Comparison of ENCODE assay signal across 39 mouse cellular contexts in genomic region chr1:173190540-173190939, GRCm38 (mm10). TPM values are rescaled to one million over a fixed set of nuclear protein-coding genes. Genes with fewer than 3 reads are reported as not detected.
"Had no signal": no experiment of that assay in that cellular context is flagged by ENCODE, and none has a peak within 500 bp of the region (broad histone marks: within the 10 kb centered on the region; RNA-seq: fewer than 3 reads in every experiment).

Gene Olfr1406, minus strand, starts transcription at chr1:173190640.

- H3K36me3 ChIP-seq: embryonic facial prominence, embryonic 12.5 days; embryonic facial prominence, embryonic 13.5 days; embryonic facial prominence, embryonic 15.5 days; forebrain, embryonic 10.5 days; forebrain, embryonic 12.5 days; forebrain, embryonic 15.5 days; heart, embryonic 10.5 days had no signal

- ATAC-seq: forebrain, embryonic 13.5 days; forebrain, embryonic 14.5 days; forebrain, embryonic 15.5 days; forebrain, embryonic 16.5 days; forebrain, postnatal 0 days had no signal

- H3K4me1 ChIP-seq: embryonic facial prominence, embryonic 12.5 days; embryonic facial prominence, embryonic 13.5 days; embryonic facial prominence, embryonic 15.5 days; forebrain, embryonic 10.5 days; forebrain, embryonic 12.5 days; forebrain, embryonic 13.5 days; forebrain, embryonic 15.5 days; heart, embryonic 10.5 days had no signal

- DNase-seq: cerebellum, adult 2 months; cerebellum, adult 8-10 months; cerebellum, adult 9-10 months; cerebellum, adult 9-11 months; cerebellum, postnatal 10 days; cerebellum, postnatal 14 days; cerebellum, postnatal 25 days; cerebellum, postnatal 36 days; embryo, embryonic 11 days; forebrain, postnatal 0 days; gastrocnemius, adult 2 months; gastrocnemius, postnatal 10 days; gastrocnemius, postnatal 14 days; gastrocnemius, postnatal 25 days; gastrocnemius, postnatal 36 days; heart, adult 18-20 months; heart, adult 2 months had no signal

- H3K4me2 ChIP-seq: embryonic facial prominence, embryonic 12.5 days; embryonic facial prominence, embryonic 13.5 days; embryonic facial prominence, embryonic 15.5 days; forebrain, embryonic 12.5 days; forebrain, embryonic 13.5 days; forebrain, embryonic 15.5 days had no signal

- H3K9ac ChIP-seq: embryonic facial prominence, embryonic 12.5 days; embryonic facial prominence, embryonic 13.5 days; embryonic facial prominence, embryonic 15.5 days; forebrain, embryonic 12.5 days; forebrain, embryonic 13.5 days; forebrain, embryonic 15.5 days; forebrain, postnatal 0 days had no signal

- H3K27me3 ChIP-seq: embryonic facial prominence, embryonic 12.5 days; embryonic facial prominence, embryonic 13.5 days; embryonic facial prominence, embryonic 15.5 days; forebrain, embryonic 12.5 days; forebrain, embryonic 13.5 days; forebrain, embryonic 15.5 days had no signal

- H3K9me3 ChIP-seq: embryonic facial prominence, embryonic 12.5 days; embryonic facial prominence, embryonic 13.5 days; embryonic facial prominence, embryonic 15.5 days; forebrain, embryonic 10.5 days; forebrain, embryonic 12.5 days; forebrain, embryonic 13.5 days; forebrain, embryonic 15.5 days; heart, embryonic 10.5 days had no signal

- H3K4me3 ChIP-seq: embryonic facial prominence, embryonic 12.5 days; embryonic facial prominence, embryonic 13.5 days; embryonic facial prominence, embryonic 15.5 days; erythroblast, embryonic 14.5 days; forebrain, embryonic 10.5 days; forebrain, embryonic 12.5 days; forebrain, embryonic 13.5 days; forebrain, embryonic 15.5 days; gastrocnemius, adult 2 months; heart, adult 2 months; heart, embryonic 10.5 days had no signal

- H3K27ac ChIP-seq: embryonic facial prominence, embryonic 12.5 days; embryonic facial prominence, embryonic 13.5 days; embryonic facial prominence, embryonic 15.5 days; forebrain, embryonic 10.5 days; forebrain, embryonic 12.5 days; forebrain, embryonic 13.5 days; forebrain, embryonic 15.5 days; gastrocnemius, adult 2 months; heart, adult 2 months; heart, embryonic 10.5 days had no signal

RNA-seq across cellular contexts. Expression of gene Olfr1406, which starts in this region (rescaled TPM):
- total RNA-seq: common myeloid progenitor, adult 5-6 weeks; forebrain, postnatal 0 days; gastrocnemius, adult 18-20 months; gastrocnemius, adult 2 months; gastrocnemius, adult 8-10 months; gastrocnemius, postnatal 10 days; gastrocnemius, postnatal 14 days; gastrocnemius, postnatal 25 days; gastrocnemius, postnatal 36 days; gastrocnemius, postnatal 4 days; granulocyte monocyte progenitor cell, adult 5-6 weeks; heart, adult 18-20 months; heart, adult 2 months; heart, adult 8-10 months had no signal
- polyA plus RNA-seq: cerebellum, adult 2 months; cortical plate, adult 2 months; embryonic facial prominence, embryonic 11.5 days; embryonic facial prominence, embryonic 13.5 days; erythroblast, embryonic 14.5 days; forebrain, embryonic 10.5 days; forebrain, embryonic 11.5 days; forebrain, embryonic 12.5 days; forebrain, embryonic 13.5 days; forebrain, embryonic 14.5 days; forebrain, embryonic 15.5 days; forebrain, embryonic 16.5 days; forebrain, postnatal 0 days; frontal cortex, adult 2 months; gonadal fat pad, adult 2 months; heart, adult 2 months; heart, embryonic 10.5 days had no signal
